10 mouse cellular contexts compared by ENCODE assay signal in genomic region chr13:102533784-102534183, GRCm38 (mm10).
DNase-seq lines count a peak whose midpoint lies in the region; ATAC-seq lines count a peak whose summit lies in the region.
"Had no signal": no experiment of that assay in that cellular context is flagged by ENCODE, and none has a peak within 500 bp of the region (broad histone marks: within the 10 kb centered on the region; RNA-seq: fewer than 3 reads in every experiment).

No protein-coding gene starts in this region.

- H3K27ac ChIP-seq in hindbrain, embryonic 13.5 days, result no peak overlapping the region

- ATAC-seq in hindbrain, embryonic 13.5 days (ENCODE audit: low FRiP score), result peak; percentile 79

- peaks cover 25% of the 10 kb centered on the region for H3K4me1 ChIP-seq in hindbrain, embryonic 13.5 days (replicated peaks)

- DNase-seq in heart, adult 18-20 months, result peak; percentile 55 to 56
- DNase-seq in heart, adult 8-10 months (ENCODE audit: low spot score), result no peak
- peak; percentile 27 for DNase-seq in embryo, embryonic 11 days
- DNase-seq in left cerebral cortex, postnatal 25 days (ENCODE audit: low spot score in 2 of 2), result peak; percentile 44 to 81
- DNase-seq in right cerebral cortex, postnatal 36 days (ENCODE audit: low spot score in 2 of 2), result peak; percentile 45 to 48
- DNase-seq in urinary bladder, postnatal 10 days (ENCODE audit: low spot score), result no peak
- no peak for DNase-seq in urinary bladder, adult 18-20 months (ENCODE audit: low spot score in 2 of 2)

- no peaks in the 10 kb centered on the region for H3K9me3 ChIP-seq in hindbrain, embryonic 13.5 days
- H3K9me3 ChIP-seq: G1E; stomach, embryonic 15.5 days had no signal

- 7% methylated on average over 4 of the region's 4 CpGs for WGBS in hindbrain, embryonic 13.5 days

- H3K27me3 ChIP-seq in hindbrain, embryonic 13.5 days, result no peaks in the 10 kb centered on the region
- H3K27me3 ChIP-seq: stomach, embryonic 15.5 days had no signal

- no peaks in the 10 kb centered on the region for H3K36me3 ChIP-seq in hindbrain, embryonic 13.5 days
- H3K36me3 ChIP-seq: G1E; stomach, embryonic 15.5 days had no signal

- H3K9ac ChIP-seq in hindbrain, embryonic 13.5 days, result no peak overlapping the region
- H3K9ac ChIP-seq: stomach, embryonic 15.5 days had no signal

- H3K4me3 ChIP-seq in hindbrain, embryonic 13.5 days, result no peak overlapping the region
- H3K4me3 ChIP-seq: stomach, embryonic 15.5 days had no signal

- H3K4me2 ChIP-seq in hindbrain, embryonic 13.5 days, result no peak overlapping the region
- H3K4me2 ChIP-seq: stomach, embryonic 15.5 days had no signal

- intact Hi-C loops in left cerebral cortex, postnatal 25 days (cut with DNase I), result no loop called here

Comparison
In these comparisons a context has a peak if more than half of its experiments do, and no peak if none do; other contexts are left out.
1. DNase-seq: peak in heart, adult 18-20 months (2 of 2), embryo, embryonic 11 days (single experiment), left cerebral cortex, postnatal 25 days (2 of 2) and right cerebral cortex, postnatal 36 days (2 of 2); none in heart, adult 8-10 months (single experiment), urinary bladder, postnatal 10 days (single experiment) and urinary bladder, adult 18-20 months (0 of 2).